Mouse (Mus musculus): ENCODE measurements at regions not wholly inside any gene's neighbourhood (a gene's known extent, or its start where the extent isn't known, plus 50 kb on each side); places are given as distances from the start of the nearest gene placed in this dataset.

DNA sequence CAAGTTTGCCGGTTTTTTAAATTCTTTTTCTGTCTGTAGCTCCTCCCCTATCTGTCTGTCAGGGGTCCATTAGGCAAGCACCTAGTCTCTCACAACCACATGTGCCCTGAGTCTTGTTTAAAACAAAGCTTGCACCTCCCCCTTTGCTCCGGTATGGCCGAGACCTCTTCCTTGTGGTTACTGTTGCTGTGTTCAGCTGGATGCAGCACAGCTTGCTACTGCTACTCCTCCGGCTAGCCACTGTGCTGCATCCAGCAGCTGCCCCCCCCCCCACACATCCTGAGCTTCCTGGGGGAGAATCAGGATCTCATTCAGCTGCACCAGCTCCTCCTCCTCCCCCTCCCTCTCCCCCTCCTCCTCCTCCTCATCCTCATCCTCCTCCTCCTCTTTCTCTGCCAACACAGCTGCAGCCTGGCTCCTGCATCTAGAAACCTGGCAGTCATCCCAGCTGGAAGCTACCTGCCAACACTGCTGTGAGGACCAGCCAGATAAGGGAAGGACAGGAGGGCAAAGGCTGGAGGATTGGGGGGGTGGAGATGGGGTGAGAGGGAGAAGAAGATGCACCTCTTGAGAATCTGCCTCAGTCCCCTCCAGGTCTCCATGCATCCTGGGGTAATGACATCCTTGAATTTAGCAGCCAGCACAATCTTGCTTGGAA is 114.8 kb upstream of the Tmem260 start:
- DNase-seq, result peak; percentile 34
- intact Hi-C loops (cut with DNase I; ENCODE audit: low total_unique reads), result no loop called here

- intact Hi-C loops (cut with DNase I; ENCODE audit: low total_unique reads), result no loop called here
- DNase-seq, result no peak
These were observed 114.3 kb upstream of the Tmem260 start for GRCm38 (mm10) chr14:48331623-48332000.

- intact Hi-C loops (cut with DNase I; ENCODE audit: low total_unique reads), result no loop called here
- DNase-seq, result no peak
These were observed 113.7 kb upstream of the Tmem260 start for GRCm38 (mm10) chr14:48332193-48332592.

GRCm38 (mm10) chr14:48332660-48333059 is 113.3 kb upstream of the Tmem260 start:
- intact Hi-C loops (cut with DNase I; ENCODE audit: low total_unique reads), result no loop called here
- no peak for DNase-seq

GRCm38 (mm10) chr14:48334106-48334809 is 111.7 kb upstream of the Tmem260 start:
- intact Hi-C loops (cut with DNase I; ENCODE audit: low total_unique reads), result no loop called here
- no peak for DNase-seq

GRCm38 (mm10) chr14:48339434-48339833 is 106.5 kb upstream of the Tmem260 start:
- intact Hi-C loops (cut with DNase I; ENCODE audit: low total_unique reads), result no loop called here
- DNase-seq, result no peak

- no peak for DNase-seq
- intact Hi-C loops (cut with DNase I; ENCODE audit: low total_unique reads), result no loop called here
These were observed 103.0 kb upstream of the Tmem260 start for GRCm38 (mm10) chr14:48342944-48343343.

GRCm38 (mm10) chr14:48345956-48346355 is 100.0 kb upstream of the Tmem260 start:
- intact Hi-C loops (cut with DNase I; ENCODE audit: low total_unique reads), result no loop called here
- DNase-seq, result no peak

GRCm38 (mm10) chr14:48349392-48350044 is 96.4 kb upstream of the Tmem260 start:
- no peak for DNase-seq
- intact Hi-C loops (cut with DNase I; ENCODE audit: low total_unique reads), result loop anchor here (10.0 kb wide), 1 partner anchor 215 kb away; no protein-coding TSS in a partner anchor

GRCm38 (mm10) chr14:48351652-48352051 is 94.3 kb upstream of the Tmem260 start:
- no peak for DNase-seq
- intact Hi-C loops (cut with DNase I; ENCODE audit: low total_unique reads), result loop anchor here (10.0 kb wide), 1 partner anchor 217 kb away; no protein-coding TSS in a partner anchor

GRCm38 (mm10) chr14:48352825-48353224 is 93.1 kb upstream of the Tmem260 start:
- intact Hi-C loops (cut with DNase I; ENCODE audit: low total_unique reads), result loop anchor here (10.0 kb wide), 1 partner anchor 218 kb away; no protein-coding TSS in a partner anchor
- DNase-seq, result no peak

- intact Hi-C loops (cut with DNase I; ENCODE audit: low total_unique reads), result loop anchor here (10.0 kb wide), 1 partner anchor 219 kb away; no protein-coding TSS in a partner anchor
- no peak for DNase-seq
These were observed 91.7 kb upstream of the Tmem260 start for GRCm38 (mm10) chr14:48354176-48354575.

DNA sequence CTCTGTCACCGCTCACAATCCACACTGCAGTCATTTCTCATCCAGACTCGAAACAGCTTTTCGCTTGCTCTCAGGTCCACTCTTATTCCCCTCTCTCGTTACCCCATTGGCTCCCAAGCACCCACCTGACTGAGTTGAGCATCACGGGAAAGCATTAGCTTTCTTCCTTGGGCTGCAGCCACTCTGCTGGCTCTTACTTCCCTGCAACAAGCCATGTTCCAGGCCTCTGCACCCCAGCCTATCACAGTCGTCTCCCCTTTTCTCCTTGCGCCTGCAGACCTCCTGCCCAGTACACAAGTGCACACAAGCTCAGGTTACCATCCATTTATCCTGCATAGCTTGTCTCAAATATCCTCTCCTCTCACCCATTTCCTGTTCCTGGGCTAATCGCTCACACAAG is 88.5 kb upstream of the Tmem260 start:
- no peak for DNase-seq
- intact Hi-C loops (cut with DNase I; ENCODE audit: low total_unique reads), result loop anchor here (10.0 kb wide), 1 partner anchor 223 kb away; no protein-coding TSS in a partner anchor

GRCm38 (mm10) chr14:48358487-48359159 is 87.3 kb upstream of the Tmem260 start:
- no peak for DNase-seq
- intact Hi-C loops (cut with DNase I; ENCODE audit: low total_unique reads), result loop anchor here (10.0 kb wide), 1 partner anchor 224 kb away; no protein-coding TSS in a partner anchor

DNA sequence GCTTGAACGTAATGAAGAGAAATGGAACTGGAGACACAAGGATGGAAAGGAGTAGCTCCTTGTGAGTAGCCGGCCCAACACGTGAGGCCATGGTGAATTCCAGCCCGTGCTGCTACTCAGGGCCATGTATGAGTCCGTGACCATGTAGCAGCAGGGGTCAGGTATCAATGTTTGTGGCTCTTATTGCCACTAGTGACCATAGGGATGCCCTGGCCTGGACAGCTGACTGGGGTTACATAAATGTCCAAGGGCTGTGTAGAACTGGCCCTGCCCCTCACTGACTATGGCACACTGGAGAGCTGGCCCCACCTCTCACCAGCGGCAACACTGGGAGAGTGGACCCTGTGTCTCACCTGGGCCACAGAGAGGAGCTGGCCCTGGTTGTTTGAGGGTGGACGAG is 84.1 kb upstream of the Tmem260 start:
- intact Hi-C loops (cut with DNase I; ENCODE audit: low total_unique reads), result loop anchor here (5.0 kb wide), 1 partner anchor 605 kb away; no protein-coding TSS in a partner anchor
- no peak for DNase-seq

DNA sequence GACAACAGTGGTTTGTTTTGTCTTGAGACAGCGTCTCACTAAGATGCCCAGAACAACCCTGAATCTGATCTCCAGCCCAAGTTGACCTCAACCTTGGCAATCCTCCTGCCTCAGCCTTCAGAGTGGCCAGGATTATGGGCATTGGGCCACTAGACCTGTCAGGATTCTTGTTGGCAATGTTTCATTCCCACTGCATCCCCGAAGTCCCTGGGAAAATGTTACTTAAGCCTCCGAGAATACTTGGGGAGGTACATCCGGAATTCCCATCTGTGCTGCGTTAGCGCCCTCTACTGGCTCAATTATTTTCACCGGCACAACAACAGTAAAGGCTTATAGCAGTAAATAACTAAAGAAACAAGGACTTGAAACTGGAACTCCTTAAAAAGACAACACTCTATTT is 78.9 kb upstream of the Tmem260 start:
- peak; percentile 63 for DNase-seq
- intact Hi-C loops (cut with DNase I; ENCODE audit: low total_unique reads), result loop anchor here (5.0 kb wide), 1 partner anchor 750 kb away; no protein-coding TSS in a partner anchor

DNA sequence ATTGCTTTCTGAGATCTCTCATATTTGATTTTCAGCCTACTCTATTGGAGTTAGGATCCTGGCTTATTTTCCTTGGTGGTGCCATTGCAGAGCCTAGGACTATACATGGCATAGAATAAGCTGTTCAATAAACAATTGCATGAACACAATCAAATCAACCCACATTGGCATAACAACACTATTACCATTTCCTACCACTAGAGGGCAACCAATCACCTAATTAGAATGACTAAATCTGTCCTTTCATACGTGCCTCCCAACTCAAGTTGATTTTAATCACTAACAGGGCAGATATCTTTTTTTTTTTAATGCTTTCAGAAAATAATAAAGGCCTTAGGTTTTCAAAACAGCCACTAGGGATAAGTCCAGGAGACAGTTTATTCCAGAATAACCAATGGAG is 75.6 kb upstream of the Tmem260 start:
- intact Hi-C loops (cut with DNase I; ENCODE audit: low total_unique reads), result loop anchor here (5.0 kb wide), 1 partner anchor 122 kb away; no protein-coding TSS in a partner anchor
- no peak for DNase-seq

DNA sequence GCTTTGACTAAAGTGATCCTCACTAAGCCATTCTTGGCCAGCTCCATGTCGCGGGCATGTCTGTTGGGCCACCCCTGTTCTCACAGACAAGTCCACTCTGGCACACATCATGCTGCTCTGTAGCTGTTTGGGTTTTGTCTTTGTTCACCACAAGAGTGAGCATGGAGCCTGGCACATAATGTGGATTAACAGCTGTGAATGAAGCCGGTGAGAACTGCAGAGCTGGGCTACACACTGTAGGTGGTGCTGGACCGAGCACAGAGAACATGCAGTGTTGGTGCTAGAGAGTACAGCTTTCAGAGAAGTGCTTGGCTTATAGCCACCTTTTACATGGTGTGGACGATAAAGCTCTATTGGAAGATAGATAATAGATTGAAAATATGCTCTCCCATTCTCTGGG is 74.2 kb upstream of the Tmem260 start:
- DNase-seq, result peak; percentile 17
- intact Hi-C loops (cut with DNase I; ENCODE audit: low total_unique reads), result loop anchor here (5.0 kb wide), 1 partner anchor 121 kb away; no protein-coding TSS in a partner anchor

DNA sequence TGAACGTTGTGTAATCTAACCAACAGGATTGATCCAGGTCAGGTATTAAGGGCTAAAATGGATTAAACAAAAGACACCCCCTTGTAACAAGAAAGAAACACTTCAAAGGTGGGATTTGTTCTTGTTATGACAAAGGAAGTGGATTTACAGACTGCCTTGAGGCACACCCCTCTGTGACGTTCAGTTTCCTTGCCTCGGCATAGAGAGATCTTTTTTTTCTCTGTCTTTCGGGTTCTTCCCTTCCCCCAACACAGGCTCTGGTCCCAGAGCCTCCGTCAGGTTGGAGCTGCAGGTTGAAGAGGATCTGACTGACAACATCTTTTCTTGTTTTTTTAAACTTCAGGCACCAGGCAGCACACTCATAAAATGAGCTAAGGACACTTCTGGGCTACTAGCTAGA is 69.8 kb upstream of the Tmem260 start:
- DNase-seq, result no peak
- intact Hi-C loops (cut with DNase I; ENCODE audit: low total_unique reads), result no loop called here
